Mouse (Mus musculus) layer of hippocampus, adult 11-12 months (tissue): ENCODE measurements around the gene Rer1.

Experiments used
- DNase-seq: peaks from one replicate; pipeline ENCODE4 v3.0.0; 2022; ENCODE audit warnings: low spot score

Rer1 gene

DNA sequence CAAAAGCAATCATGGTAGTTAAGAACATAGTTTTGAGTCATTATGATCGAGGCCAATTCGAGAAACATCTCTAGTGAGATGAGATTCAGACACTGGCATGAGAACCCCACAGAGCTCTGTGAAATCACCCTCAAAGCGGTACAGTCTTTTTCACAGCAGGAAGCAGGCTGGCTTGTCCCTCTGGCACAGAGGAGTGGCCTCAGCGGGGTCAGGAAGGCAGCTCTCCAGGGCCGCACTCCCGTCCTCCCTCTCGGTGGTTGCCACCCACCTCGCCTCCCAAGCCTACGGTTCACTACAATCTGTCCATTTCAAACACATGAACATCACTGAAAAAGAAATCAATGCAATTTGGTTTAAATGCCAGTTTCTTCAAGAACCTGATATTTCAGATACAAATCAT is 11.8 kb downstream of the Rer1 start:
- DNase-seq, result no peak

- DNase-seq, result no peak
Observed at GRCm38 (mm10) chr4:155070921-155071320, 15.3 kb downstream of the Rer1 start.

DNA sequence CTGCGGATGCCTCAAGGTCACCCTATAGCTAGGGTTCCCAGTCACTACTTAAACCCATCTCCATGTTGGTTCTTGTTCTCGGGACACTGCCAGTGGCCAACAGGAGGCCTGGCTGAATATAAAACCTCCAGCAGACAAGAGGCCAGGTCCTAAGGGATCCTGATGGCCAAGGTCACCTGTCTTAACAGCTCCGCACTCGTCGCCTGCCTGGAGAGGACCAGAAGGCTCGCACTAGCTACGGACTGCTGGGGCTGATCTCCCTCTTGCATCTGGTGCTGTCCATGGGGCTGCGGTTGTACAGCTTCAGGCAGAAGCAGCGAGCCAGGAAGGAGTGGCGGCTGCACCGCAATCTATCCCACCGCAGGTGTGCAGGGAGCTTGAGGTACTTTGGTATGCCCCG is 16.0 kb downstream of the Rer1 start:
- DNase-seq, result no peak

GRCm38 (mm10) chr4:155069191-155069590 is 17.0 kb downstream of the Rer1 start:
- no peak for DNase-seq

GRCm38 (mm10) chr4:155068357-155068972 is 17.7 kb downstream of the Rer1 start:
- no peak for DNase-seq

GRCm38 (mm10) chr4:155066834-155067522 is 19.2 kb downstream of the Rer1 start, which contains the start of gene Pex10:
Pex10 (plus strand) TSS chr4:155067016.
- DNase-seq, result peak; percentile 97

- DNase-seq, result peak; percentile 95
Observed at GRCm38 (mm10) chr4:155065970-155066833, 20.0 kb downstream of the Rer1 start.

- no peak for DNase-seq
Observed at GRCm38 (mm10) chr4:155064474-155064873, 21.7 kb downstream of the Rer1 start.

DNA sequence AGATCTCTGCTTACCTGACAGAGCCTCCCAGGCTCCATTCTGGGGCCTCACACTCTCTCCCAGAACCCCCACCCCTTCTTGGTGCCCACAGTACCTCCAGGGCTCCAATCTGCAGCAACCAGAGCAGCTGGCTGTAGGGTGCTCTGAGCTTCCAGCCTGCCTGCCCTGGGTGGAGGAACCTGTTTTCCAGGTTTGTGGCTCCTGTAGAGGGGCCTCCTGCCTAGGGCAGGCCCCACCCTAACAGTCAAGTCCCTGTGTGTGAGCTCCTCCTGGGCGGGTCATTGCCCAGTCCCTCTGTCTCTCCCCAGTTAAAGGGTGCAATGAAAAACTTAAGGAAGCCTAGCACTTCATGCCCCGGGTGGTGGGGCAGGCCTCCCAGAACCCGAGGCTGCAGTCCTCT is 22.3 kb downstream of the Rer1 start:
- no peak for DNase-seq

GRCm38 (mm10) chr4:155058325-155058724 is 27.9 kb downstream of the Rer1 start:
- no peak for DNase-seq

DNA sequence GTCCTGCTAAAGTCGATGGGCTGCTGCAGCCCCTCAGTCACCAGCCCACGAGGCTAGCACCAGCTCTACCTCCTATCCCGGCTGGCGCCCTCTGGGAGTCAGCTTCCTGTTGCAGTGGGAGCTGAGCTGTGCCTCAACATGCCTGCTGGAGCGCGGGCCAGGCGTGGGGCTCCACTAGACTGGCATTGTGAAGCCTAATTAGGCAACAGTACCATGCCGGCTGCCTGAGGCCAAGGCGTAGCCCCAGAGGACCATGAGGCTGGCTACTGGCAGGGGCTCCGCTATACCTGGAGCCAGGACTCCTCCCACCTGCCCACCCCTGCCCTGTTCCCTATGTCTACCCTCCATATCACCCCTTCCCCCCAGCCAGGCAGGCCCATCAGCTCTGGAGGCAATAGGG is 29.5 kb downstream of the Rer1 start, which contains the start of gene Plch2:
Gene Plch2, minus strand, starts transcription at position 61 of the 400 bp plus-strand sequence.
- DNase-seq, result no peak

GRCm38 (mm10) chr4:155050116-155050515 is 36.1 kb downstream of the Rer1 start:
- no peak for DNase-seq

DNA sequence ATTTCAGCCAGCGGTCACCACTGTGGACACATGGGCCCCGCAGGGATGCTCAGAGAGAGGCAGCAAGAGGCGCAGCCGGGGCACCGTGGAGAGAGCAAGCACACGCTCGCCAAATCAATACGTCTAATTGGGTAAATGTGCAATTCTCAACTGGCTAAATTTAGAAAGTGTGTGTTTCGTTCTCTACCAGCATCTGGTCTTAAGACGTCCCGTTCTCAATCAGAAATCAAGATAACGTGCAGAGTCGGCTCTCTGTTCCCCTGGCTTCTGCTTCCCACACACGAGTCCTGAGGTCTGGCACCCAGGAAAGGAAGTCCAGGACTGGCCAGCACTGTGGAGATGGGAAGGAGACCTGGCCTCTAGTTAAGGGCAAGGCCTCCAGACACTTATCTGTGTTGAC is 39.5 kb downstream of the Rer1 start:
- peak; percentile 19 for DNase-seq

GRCm38 (mm10) chr4:155043289-155043625 is 42.9 kb downstream of the Rer1 start:
- no peak for DNase-seq

DNA sequence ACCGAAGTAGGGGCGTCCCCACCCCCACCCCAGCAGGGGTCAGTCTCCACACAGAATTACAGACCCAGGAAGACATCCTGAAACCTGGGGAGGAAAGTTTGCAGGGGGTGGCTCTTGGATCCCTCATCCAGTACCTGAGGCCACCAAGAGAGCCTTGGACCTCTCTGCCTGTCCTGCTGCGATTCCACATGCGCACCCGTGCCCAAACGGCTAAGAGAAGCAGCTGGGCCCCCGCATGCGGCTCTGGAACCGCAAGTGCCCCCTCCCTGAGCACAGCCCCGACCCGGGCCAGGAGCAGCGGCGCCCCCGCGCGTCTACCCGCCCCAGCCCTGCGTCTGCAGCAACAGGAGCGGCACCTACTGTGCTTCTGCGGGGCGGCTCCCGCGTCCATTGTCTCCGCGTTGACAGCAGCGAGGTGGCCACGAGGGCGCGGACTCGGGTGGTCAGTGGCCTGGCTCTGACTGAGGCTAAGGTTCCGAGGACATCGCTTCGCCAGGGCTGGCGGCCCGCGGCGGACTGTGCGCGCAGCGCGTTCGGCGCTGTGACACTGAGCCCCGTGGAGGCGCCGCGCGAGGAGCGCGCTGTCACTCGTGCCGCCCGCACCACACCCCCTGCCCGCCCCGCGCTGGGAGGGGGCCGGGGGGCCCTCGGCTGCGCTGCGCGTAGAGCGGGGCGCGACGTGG is 43.4 kb downstream of the Rer1 start:
- peak; percentile 37 for DNase-seq

GRCm38 (mm10) chr4:155040696-155041095 is 45.5 kb downstream of the Rer1 start:
- no peak for DNase-seq

DNA sequence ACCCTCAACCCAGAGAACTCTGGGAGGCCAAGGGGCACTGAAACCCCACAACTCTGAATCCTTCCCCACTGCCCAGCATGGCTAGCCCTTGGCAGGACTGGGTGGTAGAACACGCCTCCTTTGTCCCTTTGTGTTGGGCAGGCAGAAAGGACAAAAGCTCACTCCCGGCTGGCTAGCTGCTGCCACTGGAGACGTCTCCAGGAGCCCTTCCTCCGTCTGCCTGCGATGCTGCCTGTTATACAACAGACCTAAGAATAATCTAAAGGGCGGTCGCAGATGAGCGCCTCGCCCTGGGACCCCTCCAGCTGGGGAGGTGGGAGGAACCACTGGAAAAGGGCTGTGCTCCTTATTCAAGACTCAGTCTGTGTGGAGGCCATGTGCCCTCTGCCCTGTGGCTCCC is 46.0 kb downstream of the Rer1 start:
- DNase-seq, result no peak

- DNase-seq, result no peak
Observed at GRCm38 (mm10) chr4:155034787-155035186, 51.4 kb downstream of the Rer1 start.

DNA sequence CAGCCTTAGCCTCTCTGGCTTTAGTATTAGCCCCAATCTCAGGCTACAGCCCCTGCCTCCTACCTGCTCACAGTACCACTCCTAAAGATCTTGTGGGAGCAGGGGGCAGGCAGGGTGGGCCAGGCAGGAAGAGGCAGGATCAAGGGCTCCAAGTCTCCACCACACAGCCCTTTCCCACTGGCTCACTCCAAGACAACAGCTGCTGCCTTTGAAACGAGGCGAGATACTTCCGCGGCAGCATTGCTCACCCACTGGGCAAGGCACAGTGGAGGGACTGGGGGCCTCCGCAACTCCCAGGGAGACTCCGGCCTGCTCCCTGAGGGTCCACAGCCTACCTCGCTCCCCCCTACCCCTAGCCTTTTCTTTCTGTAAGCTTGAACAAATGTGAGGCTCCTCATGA is 52.0 kb downstream of the Rer1 start:
- DNase-seq, result no peak

GRCm38 (mm10) chr4:155033115-155033514 is 53.1 kb downstream of the Rer1 start:
- no peak for DNase-seq

GRCm38 (mm10) chr4:155024170-155025010 is 61.8 kb downstream of the Rer1 start:
- DNase-seq, result no peak
